Mouse (Mus musculus) myocyte (in vitro differentiated cells): Measurements from ENCODE around the gene Gm1043. TPM values are rescaled to one million over a fixed set of nuclear protein-coding genes. Genes with fewer than 3 reads are reported as not detected.

ENCODE experiments used
- H3K27me3 ChIP-seq: one replicate; pipeline ENCODE4 v1.6.1; 2011; ENCODE audit not compliant: control insufficient read depth, insufficient read depth, insufficient read length
- H3K36me3 ChIP-seq: one replicate; pipeline ENCODE4 v1.6.1; 2011; ENCODE audit not compliant: control insufficient read depth, insufficient read depth
- H3K4me2 ChIP-seq: one replicate; pipeline ENCODE4 v1.6.1; 2011; ENCODE audit warnings: low read depth, control low read depth
- H3K4me3 ChIP-seq: one replicate; pipeline ENCODE4 v1.5.1; 2011; ENCODE audit warnings: mild to moderate bottlenecking, control low read depth, moderate library complexity
- H3K79me2 ChIP-seq: one replicate; pipeline ENCODE4 v1.6.1; 2011; ENCODE audit not compliant: control insufficient read depth, insufficient read depth
- H3ac ChIP-seq: one replicate; pipeline ENCODE4 v1.6.1; 2011; ENCODE audit not compliant: control insufficient read depth, insufficient read length
- CEBPB ChIP-seq: IDR thresholded peaks from 2 replicates; pipeline ENCODE4 v1.6.1; 2011; ENCODE audit warnings: mild to moderate bottlenecking, moderate library complexity; ENCODE audit not compliant: poor library complexity, insufficient read depth, severe bottlenecking
- E2F4 ChIP-seq: IDR thresholded peaks from one replicate; pipeline ENCODE4 v1.6.1; 2011; ENCODE audit warnings: mild to moderate bottlenecking, control low read depth, moderate library complexity; ENCODE audit not compliant: insufficient read depth
- MAX ChIP-seq: IDR thresholded peaks from one replicate; pipeline ENCODE4 v1.6.1; 2011; ENCODE audit warnings: low read depth, mild to moderate bottlenecking, control low read depth
- MYOD1 ChIP-seq, 3 experiments: IDR thresholded peaks; one replicate each; pipeline ENCODE4 v1.6.1; 2011; ENCODE audit warnings: control low read depth in 2 of 3, low read depth in 2 of 3, mild to moderate bottlenecking in 2 of 3, moderate library complexity in 1 of 3; ENCODE audit not compliant: insufficient read length in 2 of 3, control insufficient read depth in 1 of 3
- MYOG ChIP-seq, 3 experiments: IDR thresholded peaks; one replicate each; pipeline ENCODE4 v1.6.1; 2011; ENCODE audit warnings: control low read depth in 2 of 3, low read depth in 2 of 3, mild to moderate bottlenecking in 2 of 3; ENCODE audit not compliant: insufficient read length in 2 of 3, control insufficient read depth in 1 of 3, insufficient read depth in 1 of 3
- POLR2A ChIP-seq: IDR thresholded peaks from one replicate; pipeline ENCODE4 v1.6.1; 2011; ENCODE audit warnings: low read depth, mild to moderate bottlenecking, control low read depth, moderate library complexity; ENCODE audit not compliant: insufficient read length
- POLR2AphosphoS2 ChIP-seq: IDR thresholded peaks from one replicate; pipeline ENCODE4 v1.6.1; 2011; ENCODE audit warnings: low read depth, control low read depth; ENCODE audit not compliant: insufficient read length
- REST ChIP-seq: IDR thresholded peaks from one replicate; pipeline ENCODE4 v1.6.1; 2011; ENCODE audit warnings: mild to moderate bottlenecking, control low read depth, moderate library complexity; ENCODE audit not compliant: insufficient read depth, insufficient read length
- SRF ChIP-seq: IDR thresholded peaks from one replicate; pipeline ENCODE4 v1.6.1; 2011; ENCODE audit warnings: low read depth; ENCODE audit not compliant: control insufficient read depth, insufficient read length
- TCF12 ChIP-seq: IDR thresholded peaks from one replicate; pipeline ENCODE4 v1.6.1; 2011; ENCODE audit warnings: mild to moderate bottlenecking, control low read depth; ENCODE audit not compliant: poor library complexity, insufficient read depth, severe bottlenecking
- TCF3 ChIP-seq: IDR thresholded peaks from one replicate; pipeline ENCODE4 v1.6.1; 2011; ENCODE audit warnings: low read depth, control low read depth; ENCODE audit not compliant: insufficient read length
- USF1 ChIP-seq: IDR thresholded peaks from one replicate; pipeline ENCODE4 v1.6.1; 2011; ENCODE audit warnings: low read depth, mild to moderate bottlenecking, control low read depth, moderate library complexity
- polyA plus RNA-seq: library from polyadenylated mRNA; unstranded; fragments of >200 nt; fragmentation: generic; extraction: Trizol; gene quantifications from one replicate; pipeline ENCODE4 v1.2.1, GENCODE M21; 2012; ENCODE audit warnings: missing spikeins

Gene Gm1043
- polyA plus RNA-seq, 1 experiment, result not detected

- TF ChIP-seq TCF3 (no peak), POLR2A (no peak), MYOD1 (IDR thresholded peaks at IDR 0.05; ENCODE audit: control insufficient read depth in 1 of 3, insufficient read length in 2 of 3, low read depth in 2 of 3) (no peak), USF1 (no peak), TCF12 (no peak), MAX (no peak), REST (no peak), SRF (no peak)
- H3K4me2 ChIP-seq, result no peak overlapping the region
- no peak overlapping the region for H3K4me3 ChIP-seq
- H3K27me3 ChIP-seq, result peaks cover 62% of the 10 kb centered on the region
- no peak overlapping the region for H3ac ChIP-seq
- H3K79me2 ChIP-seq, result no peaks in the 10 kb centered on the region
- no peaks in the 10 kb centered on the region for H3K36me3 ChIP-seq
These were observed 20.6 kb downstream of the Gm1043 start for GRCm38 (mm10) chr5:37105531-37106456.

- Histone ChIP-seq H3K27me3 (peaks cover 67% of the 10 kb centered on the region), H3K79me2 (no peaks in the 10 kb centered on the region), H3K4me2 (no peak overlapping the region), H3ac (no peak overlapping the region), H3K36me3 (no peaks in the 10 kb centered on the region), H3K4me3 (no peak overlapping the region)
- TF ChIP-seq MAX, result no peak
- TF ChIP-seq POLR2AphosphoS2, result no peak
- no peak for TF ChIP-seq POLR2A
- TF ChIP-seq E2F4, result no peak
- no peak for TF ChIP-seq TCF3
- no peak for TF ChIP-seq SRF
These were observed 21.9 kb downstream of the Gm1043 start for GRCm38 (mm10) chr5:37107111-37107510.

GRCm38 (mm10) chr5:37107611-37108010 is 22.4 kb downstream of the Gm1043 start:
- Histone ChIP-seq H3K4me3 (no peak overlapping the region), H3ac (no peak overlapping the region), H3K27me3 (peaks cover 72% of the 10 kb centered on the region), H3K79me2 (no peaks in the 10 kb centered on the region), H3K36me3 (no peaks in the 10 kb centered on the region), H3K4me2 (no peak overlapping the region)
- no peak for TF ChIP-seq E2F4
- TF ChIP-seq MYOD1 (IDR thresholded peaks at IDR 0.05; ENCODE audit: control insufficient read depth in 1 of 3, insufficient read length in 2 of 3, low read depth in 2 of 3), result no peak

GRCm38 (mm10) chr5:37109280-37109849 is 24.2 kb downstream of the Gm1043 start:
- H3K4me2 ChIP-seq, result no peak overlapping the region
- H3K79me2 ChIP-seq, result no peaks in the 10 kb centered on the region
- no peaks in the 10 kb centered on the region for H3K36me3 ChIP-seq
- peaks cover 78% of the 10 kb centered on the region for H3K27me3 ChIP-seq
- H3ac ChIP-seq, result no peak overlapping the region
- H3K4me3 ChIP-seq, result no peak overlapping the region
- TF ChIP-seq TCF12 (no peak), POLR2AphosphoS2 (no peak), POLR2A (no peak), MYOG (IDR thresholded peaks at IDR 0.05; ENCODE audit: control insufficient read depth in 1 of 3, insufficient read depth in 1 of 3, insufficient read length in 2 of 3, low read depth in 2 of 3) (no peak), CEBPB (no peak), TCF3 (no peak), SRF (no peak), USF1 (no peak), MYOD1 (IDR thresholded peaks at IDR 0.05; ENCODE audit: control insufficient read depth in 1 of 3, insufficient read length in 2 of 3, low read depth in 2 of 3) (no peak), E2F4 (no peak), MAX (no peak)

- no peak overlapping the region for H3K4me2 ChIP-seq
- TF ChIP-seq REST (no peak), MYOD1 (IDR thresholded peaks at IDR 0.05; ENCODE audit: control insufficient read depth in 1 of 3, insufficient read length in 2 of 3, low read depth in 2 of 3) (no peak)
- H3K27me3 ChIP-seq, result peaks cover 79% of the 10 kb centered on the region
- no peaks in the 10 kb centered on the region for H3K79me2 ChIP-seq
- no peak overlapping the region for H3ac ChIP-seq
- H3K4me3 ChIP-seq, result no peak overlapping the region
- no peaks in the 10 kb centered on the region for H3K36me3 ChIP-seq
These were observed 27.2 kb downstream of the Gm1043 start for GRCm38 (mm10) chr5:37112389-37112788.
